Mouse (Mus musculus): Measurements from ENCODE around the gene Pnrc1. TPM values are rescaled to one million over a fixed set of nuclear protein-coding genes. Genes with fewer than 3 reads are reported as not detected.

Pnrc1 gene
- polyA plus RNA-seq, 1 experiment from 2014 or later = 123 TPM

DNA sequence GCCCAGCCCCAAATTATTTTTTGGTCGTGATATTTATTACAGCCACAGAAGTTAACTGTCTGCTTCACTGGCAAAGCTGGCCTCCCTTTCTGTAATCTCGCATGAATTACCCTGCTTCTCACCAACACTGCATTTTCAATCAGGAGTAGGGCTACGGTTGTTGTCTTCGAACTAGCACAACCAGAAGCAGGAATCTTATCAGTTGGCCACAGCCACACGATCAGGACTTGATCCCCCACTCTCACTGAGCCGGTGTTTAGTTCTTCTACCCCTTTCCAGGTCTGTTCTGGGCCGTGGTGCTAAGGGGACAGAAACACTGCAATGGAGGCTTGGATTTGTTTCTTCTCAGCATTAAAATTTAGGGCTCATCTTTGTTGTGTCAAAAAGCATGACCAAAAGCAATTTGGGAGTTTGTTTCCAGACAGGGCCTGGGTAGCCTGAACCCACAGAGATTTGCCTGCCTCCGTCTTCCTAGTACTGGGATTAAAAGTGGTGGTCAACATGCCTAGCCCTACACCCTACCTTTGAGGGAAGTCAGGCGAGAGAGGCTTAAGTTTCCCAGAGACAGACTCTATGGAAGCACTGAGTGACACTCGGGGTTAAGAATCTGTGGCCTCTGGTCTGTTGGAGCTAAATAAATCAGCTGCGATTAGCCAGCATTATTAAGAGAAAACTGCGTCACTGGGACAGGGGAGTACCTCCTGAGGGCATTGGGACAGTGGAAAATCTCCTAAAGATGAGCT lies 46.8 kb downstream of the Pnrc1 start:
- DNase-seq = no peak
- no peak overlapping the region for H3K4me3 ChIP-seq (ENCODE audit: low read depth, low read length)
- WGBS = 79% methylated on average over 12 of the region's 12 CpGs

GRCm38 (mm10) chr4:33242536-33242935 lies 47.4 kb downstream of the Pnrc1 start:
- no peak for ATAC-seq (ENCODE audit: insufficient read depth)
- 55% methylated on average over 5 of the region's 5 CpGs for WGBS
- no peak for DNase-seq

More for the DNA sequence above, 46.8 kb downstream of the Pnrc1 start:
- H3K4me2 ChIP-seq = no peak overlapping the region
- ATAC-seq (ENCODE audit: insufficient read depth) = no peak
- no peak for TF ChIP-seq CTCF (IDR thresholded peaks at IDR 0.05; ENCODE audit: low read depth)
- no peaks in the 10 kb centered on the region for H3K9me3 ChIP-seq (ENCODE audit: low read depth, low read length)
- peaks cover 38% of the 10 kb centered on the region for H3K36me3 ChIP-seq (ENCODE audit: insufficient read depth)
- H3K9ac ChIP-seq = no peak overlapping the region
- H3K27ac ChIP-seq (ENCODE audit: low read depth) = no peak overlapping the region
- H3K27me3 ChIP-seq (ENCODE audit: insufficient read depth, low read length) = no peaks in the 10 kb centered on the region
- no peaks in the 10 kb centered on the region for H3K4me1 ChIP-seq (ENCODE audit: insufficient read depth)

DNA sequence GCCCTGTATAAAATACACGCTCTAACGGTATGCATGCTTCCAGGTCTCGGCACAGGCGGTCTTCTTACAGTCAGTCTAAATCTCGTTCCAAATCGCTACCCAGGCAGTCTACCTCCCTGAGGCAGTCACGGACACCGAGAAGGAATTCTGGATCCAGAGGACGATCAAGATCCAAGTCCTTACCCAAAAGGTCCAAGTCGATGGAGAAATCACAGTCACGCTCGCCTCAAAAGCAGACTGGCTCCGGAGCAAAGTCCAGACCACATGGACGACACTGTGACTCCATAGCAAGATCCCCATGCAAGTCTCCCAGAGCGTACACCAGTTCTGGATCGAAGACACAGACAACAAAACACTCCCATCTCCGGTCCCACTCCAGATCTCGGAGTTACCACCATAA lies 59.1 kb downstream of the Pnrc1 start:
- WGBS = 88% methylated on average over 18 of the region's 18 CpGs
- H3K27ac ChIP-seq (ENCODE audit: low read depth) = no peak overlapping the region
- no peaks in the 10 kb centered on the region for H3K36me3 ChIP-seq (ENCODE audit: insufficient read depth)
- H3K4me2 ChIP-seq = no peak overlapping the region
- H3K27me3 ChIP-seq (ENCODE audit: insufficient read depth, low read length) = no peaks in the 10 kb centered on the region
- H3K9ac ChIP-seq = no peak overlapping the region
- no peaks in the 10 kb centered on the region for H3K9me3 ChIP-seq (ENCODE audit: low read depth, low read length)
- TF ChIP-seq CTCF (IDR thresholded peaks at IDR 0.05; ENCODE audit: low read depth) = no peak
- no peak for ATAC-seq (ENCODE audit: insufficient read depth)
- no peaks in the 10 kb centered on the region for H3K4me1 ChIP-seq (ENCODE audit: insufficient read depth)
- no peak overlapping the region for H3K4me3 ChIP-seq (ENCODE audit: low read depth, low read length)
- no peak for DNase-seq

More at GRCm38 (mm10) chr4:33242536-33242935, 47.4 kb downstream of the Pnrc1 start:
- no peak overlapping the region for H3K27ac ChIP-seq (ENCODE audit: low read depth)
- TF ChIP-seq CTCF (IDR thresholded peaks at IDR 0.05; ENCODE audit: low read depth) = no peak
- no peak overlapping the region for H3K4me2 ChIP-seq
- peaks cover 38% of the 10 kb centered on the region for H3K36me3 ChIP-seq (ENCODE audit: insufficient read depth)
- H3K4me3 ChIP-seq (ENCODE audit: low read depth, low read length) = no peak overlapping the region
- no peak overlapping the region for H3K9ac ChIP-seq
- H3K27me3 ChIP-seq (ENCODE audit: insufficient read depth, low read length) = no peaks in the 10 kb centered on the region
- H3K9me3 ChIP-seq (ENCODE audit: low read depth, low read length) = no peaks in the 10 kb centered on the region
- H3K4me1 ChIP-seq (ENCODE audit: insufficient read depth) = no peaks in the 10 kb centered on the region

GRCm38 (mm10) chr4:33229639-33230038 lies 60.3 kb downstream of the Pnrc1 start:
- DNase-seq (no peak), ATAC-seq (ENCODE audit: insufficient read depth) (no peak)
- no peaks in the 10 kb centered on the region for H3K27me3 ChIP-seq (ENCODE audit: insufficient read depth, low read length)
- no peaks in the 10 kb centered on the region for H3K36me3 ChIP-seq (ENCODE audit: insufficient read depth)
- no peak for TF ChIP-seq CTCF (IDR thresholded peaks at IDR 0.05; ENCODE audit: low read depth)
- no peak overlapping the region for H3K4me3 ChIP-seq (ENCODE audit: low read depth, low read length)
- H3K27ac ChIP-seq (ENCODE audit: low read depth) = no peak overlapping the region
- no peak overlapping the region for H3K4me2 ChIP-seq
- no peaks in the 10 kb centered on the region for H3K9me3 ChIP-seq (ENCODE audit: low read depth, low read length)
- no peaks in the 10 kb centered on the region for H3K4me1 ChIP-seq (ENCODE audit: insufficient read depth)
- 69% methylated on average over 4 of the region's 4 CpGs for WGBS
- H3K9ac ChIP-seq = no peak overlapping the region

GRCm38 (mm10) chr4:33227164-33227563 lies 62.8 kb downstream of the Pnrc1 start:
- no peaks in the 10 kb centered on the region for H3K4me1 ChIP-seq (ENCODE audit: insufficient read depth)
- H3K9ac ChIP-seq = no peak overlapping the region
- H3K9me3 ChIP-seq (ENCODE audit: low read depth, low read length) = no peaks in the 10 kb centered on the region
- TF ChIP-seq CTCF (IDR thresholded peaks at IDR 0.05; ENCODE audit: low read depth) = no peak
- no peaks in the 10 kb centered on the region for H3K27me3 ChIP-seq (ENCODE audit: insufficient read depth, low read length)
- DNase-seq (no peak), ATAC-seq (ENCODE audit: insufficient read depth) (no peak)
- WGBS = 82% methylated on average over 7 of the region's 7 CpGs
- H3K4me3 ChIP-seq (ENCODE audit: low read depth, low read length) = no peak overlapping the region
- no peak overlapping the region for H3K27ac ChIP-seq (ENCODE audit: low read depth)
- no peaks in the 10 kb centered on the region for H3K36me3 ChIP-seq (ENCODE audit: insufficient read depth)
- H3K4me2 ChIP-seq = no peak overlapping the region

- WGBS = 46% methylated on average over 7 of the region's 7 CpGs
- Histone ChIP-seq H3K9me3 (ENCODE audit: low read depth, low read length) (no peaks in the 10 kb centered on the region), H3K4me1 (ENCODE audit: insufficient read depth) (no peaks in the 10 kb centered on the region), H3K27ac (ENCODE audit: low read depth) (no peak overlapping the region), H3K27me3 (ENCODE audit: insufficient read depth, low read length) (no peaks in the 10 kb centered on the region), H3K9ac (no peak overlapping the region), H3K4me2 (no peak overlapping the region), H3K36me3 (ENCODE audit: insufficient read depth) (no peaks in the 10 kb centered on the region), H3K4me3 (ENCODE audit: low read depth, low read length) (no peak overlapping the region)
- ATAC-seq (ENCODE audit: insufficient read depth) = no peak
- TF ChIP-seq CTCF (IDR thresholded peaks at IDR 0.05; ENCODE audit: low read depth) = no peak
- no peak for DNase-seq
Measured at GRCm38 (mm10) chr4:33224003-33224675, 65.8 kb downstream of the Pnrc1 start.

GRCm38 (mm10) chr4:33221847-33222246 lies 68.1 kb downstream of the Pnrc1 start:
- Histone ChIP-seq H3K27me3 (ENCODE audit: insufficient read depth, low read length) (no peaks in the 10 kb centered on the region), H3K4me3 (ENCODE audit: low read depth, low read length) (no peak overlapping the region), H3K9me3 (ENCODE audit: low read depth, low read length) (no peaks in the 10 kb centered on the region), H3K9ac (no peak overlapping the region), H3K4me2 (no peak overlapping the region), H3K36me3 (ENCODE audit: insufficient read depth) (no peaks in the 10 kb centered on the region), H3K27ac (ENCODE audit: low read depth) (no peak overlapping the region), H3K4me1 (ENCODE audit: insufficient read depth) (no peaks in the 10 kb centered on the region)
- DNase-seq (no peak), ATAC-seq (ENCODE audit: insufficient read depth) (no peak)
- WGBS = 15% methylated on average over 1 of the region's 1 CpGs
- no peak for TF ChIP-seq CTCF (IDR thresholded peaks at IDR 0.05; ENCODE audit: low read depth)
